Mouse (Mus musculus) gastrocnemius, postnatal 10 days (tissue): ENCODE results near the gene Esyt1. TPM values are rescaled to one million over a fixed set of nuclear protein-coding genes. Genes with fewer than 3 reads are reported as not detected.
"Not testable (repeated sequence)": the region's sequence is repeated elsewhere in the genome, so short reads cannot be mapped to it uniquely, and the experiment has no call there.

Source experiments
- DNase-seq: peaks from one replicate; pipeline ENCODE4 v3.0.0; 2021; ENCODE audit warnings: mixed read lengths
- total RNA-seq, 2 experiments: library from RNA; stranded (reverse); gene quantifications; 2 replicates each; pipeline ENCODE4 v1.2.3; 2021

Esyt1 gene
- total RNA-seq, 2 experiments from 2014 or later, result 22.5 to 30.4 TPM

- no peak for DNase-seq
These were observed 20.9 kb downstream of the Esyt1 start for GRCm38 (mm10) chr10:128504641-128505370.

GRCm38 (mm10) chr10:128504012-128504411 lies 21.7 kb downstream of the Esyt1 start:
- no peak for DNase-seq

GRCm38 (mm10) chr10:128503532-128503931 lies 22.1 kb downstream of the Esyt1 start:
- no peak for DNase-seq

- no peak for DNase-seq
These were observed 23.3 kb downstream of the Esyt1 start for GRCm38 (mm10) chr10:128502341-128502740.

GRCm38 (mm10) chr10:128499116-128499671 lies 26.5 kb downstream of the Esyt1 start:
- DNase-seq, result peak; percentile 71

GRCm38 (mm10) chr10:128498590-128498989 lies 27.1 kb downstream of the Esyt1 start, which contains the start of gene Myl6b:
Gene Myl6b (minus strand): TSS chr10:128498685.
- peak; percentile 92 for DNase-seq

GRCm38 (mm10) chr10:128497134-128497737 lies 28.4 kb downstream of the Esyt1 start:
- no peak for DNase-seq

GRCm38 (mm10) chr10:128496509-128497077 lies 29.1 kb downstream of the Esyt1 start:
- DNase-seq, result no peak

GRCm38 (mm10) chr10:128495903-128496302 lies 29.8 kb downstream of the Esyt1 start:
- DNase-seq, result no peak

- DNase-seq, result no peak
These were observed 30.4 kb downstream of the Esyt1 start for GRCm38 (mm10) chr10:128495270-128495669.

- DNase-seq, result no peak
These were observed 30.9 kb downstream of the Esyt1 start for GRCm38 (mm10) chr10:128494667-128495245.

- peak; percentile 97 for DNase-seq
These were observed 31.7 kb downstream of the Esyt1 start, which contains the start of gene Myl6 for GRCm38 (mm10) chr10:128493695-128494666. Gene Myl6 (minus strand): TSS chr10:128494145.

- no peak for DNase-seq
These were observed 32.4 kb downstream of the Esyt1 start for GRCm38 (mm10) chr10:128493319-128493694.

- no peak for DNase-seq
These were observed 32.9 kb downstream of the Esyt1 start for GRCm38 (mm10) chr10:128492633-128493311.

GRCm38 (mm10) chr10:128492051-128492450 lies 33.6 kb downstream of the Esyt1 start:
- not testable (repeated sequence) for DNase-seq

GRCm38 (mm10) chr10:128491495-128491894 lies 34.2 kb downstream of the Esyt1 start:
- no peak for DNase-seq

GRCm38 (mm10) chr10:128490912-128491311 lies 34.8 kb downstream of the Esyt1 start:
- no peak for DNase-seq

GRCm38 (mm10) chr10:128490232-128490631 lies 35.4 kb downstream of the Esyt1 start:
- DNase-seq, result no peak

- no peak for DNase-seq
These were observed 35.9 kb downstream of the Esyt1 start for GRCm38 (mm10) chr10:128489785-128490184.

GRCm38 (mm10) chr10:128489380-128489779 lies 36.3 kb downstream of the Esyt1 start:
- DNase-seq, result no peak

GRCm38 (mm10) chr10:128488776-128489175 lies 36.9 kb downstream of the Esyt1 start:
- DNase-seq, result no peak
